Mouse (Mus musculus): Measurements from ENCODE around the gene Setd1a.

DNA sequence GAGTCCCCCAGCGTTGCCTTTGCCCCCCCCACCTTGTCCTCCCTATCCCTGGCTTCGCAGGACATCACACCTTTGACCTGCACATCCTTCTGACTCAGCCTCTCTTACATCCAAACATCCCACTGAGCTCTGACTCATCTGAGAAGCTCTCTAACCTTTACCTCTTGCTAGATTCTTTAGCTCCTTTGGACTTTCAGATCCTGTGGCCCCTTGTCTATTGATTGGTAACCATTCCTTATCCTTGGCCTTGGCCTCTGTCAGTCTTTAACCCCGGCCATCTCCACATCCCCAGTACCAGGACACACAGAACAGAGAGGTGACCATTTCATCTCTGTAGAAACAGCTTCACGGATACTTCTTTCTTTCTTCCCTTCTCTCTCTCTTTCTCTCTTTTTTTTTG is 46.3 kb upstream of the Setd1a start:
- TF ChIP-seq CTCF (IDR thresholded peaks at IDR 0.05; ENCODE audit: extremely low read depth, insufficient read length, insufficient replicate concordance, low read depth, low read length), result no peak
- TF ChIP-seq POLR2A (IDR thresholded peaks at IDR 0.05; ENCODE audit: low read depth, low read length), result no peak

Data from small intestine, adult 2 months (tissue).